Mouse (Mus musculus) stomach, postnatal 0 days (tissue): Measurements from ENCODE around the gene Aagab.
A peak's percentile ranks its signal among the peaks of the same experiment; 100 is the strongest.

Experiments used
- CTCF ChIP-seq: IDR thresholded peaks from 2 replicates; pipeline ENCODE4 v1.5.1; 2016; ENCODE audit warnings: antibody characterized with exemption, low read depth, mild to moderate bottlenecking, moderate library complexity
- EP300 ChIP-seq: optimal IDR thresholded peaks from 2 replicates; pipeline ENCODE3; 2016; ENCODE audit warnings: antibody characterized with exemption

GRCm38 (mm10) chr9:63649841-63650545 lies 47.5 kb downstream of the Aagab start:
- TF ChIP-seq EP300 (no peak), CTCF (peak; percentile 72)
